Mouse (Mus musculus): ENCODE data around the gene Gale. TPM values are rescaled to one million over a fixed set of nuclear protein-coding genes. Genes with fewer than 3 reads are reported as not detected.

Gene Gale
- total RNA-seq, 2 experiments from 2014 or later: 22.0 to 22.9 TPM

GRCm38 (mm10) chr4:135993941-135994340, 30.4 kb downstream of the Gale start:
- intact Hi-C loops (cut with DNase I): no loop called here
- no peak for TF ChIP-seq CTCF (IDR thresholded peaks at IDR 0.05)
- H3K27ac ChIP-seq: no peak overlapping the region
- DNase-seq (ENCODE audit: extremely low spot score in 1 of 2, low spot score in 2 of 2): no peak
- H3K4me3 ChIP-seq: no peak overlapping the region

GRCm38 (mm10) chr4:135995118-135995517, 31.6 kb downstream of the Gale start:
- intact Hi-C loops (cut with DNase I): no loop called here

GRCm38 (mm10) chr4:136004107-136004675, 40.7 kb downstream of the Gale start:
- intact Hi-C loops (cut with DNase I): no loop called here
- H3K27ac ChIP-seq: no peak overlapping the region
- H3K4me3 ChIP-seq: no peak overlapping the region
- DNase-seq (ENCODE audit: extremely low spot score in 1 of 2, low spot score in 2 of 2): no peak
- no peak for TF ChIP-seq CTCF (IDR thresholded peaks at IDR 0.05)

More at GRCm38 (mm10) chr4:135995118-135995517, 31.6 kb downstream of the Gale start:
- no peak for DNase-seq (ENCODE audit: extremely low spot score in 1 of 2, low spot score in 2 of 2)
- H3K4me3 ChIP-seq: no peak overlapping the region
- no peak overlapping the region for H3K27ac ChIP-seq
- TF ChIP-seq CTCF (IDR thresholded peaks at IDR 0.05): no peak

- no peak for TF ChIP-seq CTCF (IDR thresholded peaks at IDR 0.05)
- Histone ChIP-seq H3K4me3 (no peak overlapping the region), H3K27ac (no peak overlapping the region)
- DNase-seq (ENCODE audit: extremely low spot score in 1 of 2, low spot score in 2 of 2): no peak
- intact Hi-C loops (cut with DNase I): no loop called here
These were observed 41.4 kb downstream of the Gale start for GRCm38 (mm10) chr4:136004921-136005320.

GRCm38 (mm10) chr4:136006821-136007220, 43.3 kb downstream of the Gale start:
- TF ChIP-seq CTCF (IDR thresholded peaks at IDR 0.05): no peak
- H3K4me3 ChIP-seq: no peak overlapping the region
- no peak overlapping the region for H3K27ac ChIP-seq
- DNase-seq (ENCODE audit: extremely low spot score in 1 of 2, low spot score in 2 of 2): no peak
- intact Hi-C loops (cut with DNase I): no loop called here

GRCm38 (mm10) chr4:136008782-136009447, 45.4 kb downstream of the Gale start:
- Histone ChIP-seq H3K4me3 (no peak overlapping the region), H3K27ac (no peak overlapping the region)
- TF ChIP-seq CTCF (IDR thresholded peaks at IDR 0.05): no peak
- no peak for DNase-seq (ENCODE audit: extremely low spot score in 1 of 2, low spot score in 2 of 2)
- intact Hi-C loops (cut with DNase I): no loop called here

GRCm38 (mm10) chr4:136010586-136010985, 47.1 kb downstream of the Gale start:
- no peak for DNase-seq (ENCODE audit: extremely low spot score in 1 of 2, low spot score in 2 of 2)
- Histone ChIP-seq H3K4me3 (no peak overlapping the region), H3K27ac (no peak overlapping the region)
- TF ChIP-seq CTCF (IDR thresholded peaks at IDR 0.05): no peak; the same call in 1 of the 2 replicates
- intact Hi-C loops (cut with DNase I): loop anchor here (5.0 kb wide), 1 partner anchor 37 kb away; no protein-coding TSS in a partner anchor

- intact Hi-C loops (cut with DNase I): no loop called here
- no peak overlapping the region for H3K27ac ChIP-seq
- TF ChIP-seq CTCF (IDR thresholded peaks at IDR 0.05): no peak
- DNase-seq (ENCODE audit: extremely low spot score in 1 of 2, low spot score in 2 of 2): no peak
- H3K4me3 ChIP-seq: no peak overlapping the region
These were observed 52.6 kb downstream of the Gale start for GRCm38 (mm10) chr4:136016059-136016602.

Other genes starting within 250 kb of the Gale start
- gene Il22ra1, start 235.6 kb upstream of the Gale start, total RNA-seq (2021): under 1 TPM in 1 of 2 experiments, not detected in 1; 0.14 TPM
- 1 to 10 TPM in 1 of 2 experiments, under 1 TPM in 1; 0.96 to 1.4 TPM for gene Myom3, start 204.0 kb upstream of the Gale start, total RNA-seq (2021)
- 10 to 100 TPM; 70.8 to 82.2 TPM for gene Srsf10, start 108.0 kb upstream of the Gale start, total RNA-seq (2021)
- 10 to 100 TPM; 41.1 to 41.7 TPM for gene Pnrc2, start 89.9 kb upstream of the Gale start, total RNA-seq (2021)
- gene Cnr2, start 68.3 kb upstream of the Gale start, total RNA-seq (2021): under 1 TPM in 1 of 2 experiments, not detected in 1; 0.11 TPM
- gene Fuca1, start 43.0 kb upstream of the Gale start, total RNA-seq (2021): 10 to 100 TPM; 34.9 to 37.9 TPM
- 10 to 100 TPM; 33.4 to 34.1 TPM for gene Hmgcl, start 17.3 kb upstream of the Gale start, total RNA-seq (2021)
- 10 to 100 TPM; 92.9 to 96.7 TPM for gene Lypla2, start 8.9 kb downstream of the Gale start, total RNA-seq (2021)
- 10 to 100 TPM; 75.9 to 95.0 TPM for gene Pithd1, start 23.5 kb downstream of the Gale start, total RNA-seq (2021)
- gene Eloa, start 58.0 kb downstream of the Gale start, total RNA-seq (2021): 10 to 100 TPM; 25.7 to 26.8 TPM
- 100 to 1,000 TPM; 271 to 308 TPM for gene Rpl11, start 89.7 kb downstream of the Gale start, total RNA-seq (2021)
- 10 to 100 TPM; 26.8 to 36.1 TPM for gene Id3, start 179.8 kb downstream of the Gale start, total RNA-seq (2021)
- gene E2f2, start 208.7 kb downstream of the Gale start, total RNA-seq (2021): 1 to 10 TPM in 1 of 2 experiments, under 1 TPM in 1; 0.36 to 1.3 TPM
- gene Asap3, start 242.6 kb downstream of the Gale start, total RNA-seq (2021): 1 to 10 TPM; 2.2 to 2.4 TPM